Mouse (Mus musculus) heart, adult 2 months (tissue): ENCODE data around the gene Tdrd1. TPM values are rescaled to one million over a fixed set of nuclear protein-coding genes. Genes with fewer than 3 reads are reported as not detected.

Source experiments
- DNase-seq, 2 experiments: peaks; one replicate each; pipeline ENCODE4 v3.0.0; 2021
- H3K27ac ChIP-seq: fragments of 200-600 bp; 2 replicates; pipeline ENCODE4 v1.8.1; 2022
- H3K27me3 ChIP-seq: fragments of 200-500 bp; 2 replicates; pipeline ENCODE4 v1.6.1; 2012; ENCODE audit warnings: mild to moderate bottlenecking, low read length, inconsistent platforms, mixed read lengths; ENCODE audit not compliant: control insufficient read depth, insufficient read depth
- H3K36me3 ChIP-seq: fragments of 200-500 bp; 2 replicates; pipeline ENCODE4 v1.6.1; 2012; ENCODE audit warnings: low read length, inconsistent platforms; ENCODE audit not compliant: control insufficient read depth, insufficient read depth
- H3K4me1 ChIP-seq: fragments of 200-500 bp; 2 replicates; pipeline ENCODE4 v1.6.1; 2011; ENCODE audit warnings: low read length; ENCODE audit not compliant: control insufficient read depth, insufficient read depth
- H3K4me3 ChIP-seq: fragments of 200-600 bp; 2 replicates; pipeline ENCODE4 v1.8.1; 2022
- H3K79me2 ChIP-seq: fragments of 200-500 bp; replicated peaks from 2 replicates; pipeline ENCODE4 v1.6.1; 2012; ENCODE audit warnings: mild to moderate bottlenecking, inconsistent platforms, low read length, moderate library complexity, mixed read lengths; ENCODE audit not compliant: control insufficient read depth, insufficient read depth
- H3K9ac ChIP-seq: fragments of 200-500 bp; 2 replicates; pipeline ENCODE4 v1.6.1; 2012; ENCODE audit warnings: low read depth, mild to moderate bottlenecking, control low read depth, inconsistent platforms, low read length, mixed read lengths
- CTCF ChIP-seq: fragments of 200-600 bp; IDR thresholded peaks from 2 replicates; pipeline ENCODE4 v1.8.1; 2022; ENCODE audit warnings: antibody characterized with exemption, mild to moderate bottlenecking, moderate library complexity
- EP300 ChIP-seq: fragments of 200-500 bp; IDR thresholded peaks from 2 replicates; pipeline ENCODE4 v1.6.1; 2011; ENCODE audit warnings: low read depth, low read length, control low read depth; ENCODE audit not compliant: insufficient read depth
- POLR2A ChIP-seq: fragments of 200-500 bp; IDR thresholded peaks from 2 replicates; pipeline ENCODE4 v1.6.1; 2011; ENCODE audit warnings: mild to moderate bottlenecking, low read depth, low read length, control low read depth; ENCODE audit not compliant: insufficient read depth
- WGBS: fragments of 180-500 bp; shearing (Covaris S2); methylation state at CpG from one replicate; pipeline ENCODE4 v1.1.7; 2018; 5-methylcytosine and 5-hydroxymethylcytosine counted together
- intact Hi-C: fragments of 180-260 bp; cut with DNase I; formaldehyde crosslinking; loops from one replicate; pipeline ENCODE4 v1.15.1; 2025
- polyA plus RNA-seq: library from polyadenylated mRNA; depleted of rRNA; stranded (reverse); fragments of >200 nt; gene quantifications from 2 replicates; pipeline ENCODE4 v1.2.3, GENCODE M21; 2012
- total RNA-seq, 2 experiments: library from RNA; stranded (reverse); gene quantifications; 2 replicates each; pipeline ENCODE4 v1.2.3; 2021

Tdrd1 gene
- total and polyA plus RNA-seq, 3 experiments, result 0.02 TPM; not detected in 2

GRCm38 (mm10) chr19:56800226-56800625 lies 25.8 kb upstream of the Tdrd1 start:
- TF ChIP-seq CTCF (no peak), EP300 (no peak), POLR2A (no peak)

GRCm38 (mm10) chr19:56800930-56801655 lies 24.9 kb upstream of the Tdrd1 start:
- no peak overlapping the region for H3K4me3 ChIP-seq
- peak overlapping the region; percentile 29 for H3K27ac ChIP-seq
- no peaks in the 10 kb centered on the region for H3K79me2 ChIP-seq
- no peaks in the 10 kb centered on the region for H3K27me3 ChIP-seq
- 21% methylated on average over 7 of the region's 7 CpGs for WGBS
- H3K36me3 ChIP-seq, result peaks cover 13% of the 10 kb centered on the region
- TF ChIP-seq POLR2A (no peak), EP300 (no peak), CTCF (no peak)
- H3K9ac ChIP-seq, result no peak overlapping the region
- intact Hi-C loops, result no loop called here
- DNase-seq, result no peak
- peaks cover 5% of the 10 kb centered on the region; the same call in 1 of the 2 replicates for H3K4me1 ChIP-seq

More at GRCm38 (mm10) chr19:56800226-56800625, 25.8 kb upstream of the Tdrd1 start:
- H3K79me2 ChIP-seq, result no peaks in the 10 kb centered on the region
- DNase-seq, result no peak
- peaks cover 5% of the 10 kb centered on the region; the same call in 1 of the 2 replicates for H3K4me1 ChIP-seq
- H3K27ac ChIP-seq, result no peak overlapping the region
- intact Hi-C loops, result no loop called here
- H3K27me3 ChIP-seq, result no peaks in the 10 kb centered on the region
- no peak overlapping the region for H3K4me3 ChIP-seq
- 50% methylated on average over 8 of the region's 8 CpGs for WGBS
- H3K36me3 ChIP-seq, result peaks cover 13% of the 10 kb centered on the region
- H3K9ac ChIP-seq, result no peak overlapping the region

GRCm38 (mm10) chr19:56801656-56802351 lies 24.2 kb upstream of the Tdrd1 start:
- Histone ChIP-seq H3K79me2 (no peaks in the 10 kb centered on the region), H3K4me3 (no peak overlapping the region), H3K27me3 (no peaks in the 10 kb centered on the region), H3K36me3 (peaks cover 13% of the 10 kb centered on the region), H3K4me1 (peaks cover 5% of the 10 kb centered on the region; the same call in 1 of the 2 replicates), H3K27ac (peak overlapping the region; percentile 29), H3K9ac (no peak overlapping the region)
- intact Hi-C loops, result no loop called here
- 59% methylated on average over 10 of the region's 10 CpGs for WGBS
- DNase-seq, result no peak
- TF ChIP-seq POLR2A, result no peak

DNA sequence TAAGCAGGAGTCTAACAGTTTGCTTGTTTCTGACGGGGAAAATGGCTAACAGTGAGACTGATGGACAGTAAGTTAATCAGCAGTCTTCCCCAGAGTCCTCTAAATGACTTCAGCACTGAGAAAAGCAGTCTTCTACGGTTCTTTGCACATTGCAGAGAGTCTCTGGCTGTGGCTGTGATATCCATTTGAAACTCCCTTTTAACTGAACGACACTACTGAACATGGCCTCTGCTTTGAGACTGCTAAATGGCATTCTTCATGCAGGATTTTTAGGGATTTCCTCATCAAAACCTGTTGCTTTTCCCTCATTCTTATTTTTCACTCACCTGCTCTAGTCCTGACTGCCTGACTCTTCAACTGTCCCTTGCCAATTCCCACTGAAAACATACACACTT lies 23.7 kb upstream of the Tdrd1 start:
- no peaks in the 10 kb centered on the region for H3K27me3 ChIP-seq
- peaks cover 13% of the 10 kb centered on the region for H3K36me3 ChIP-seq
- peaks cover 5% of the 10 kb centered on the region; the same call in 1 of the 2 replicates for H3K4me1 ChIP-seq
- H3K79me2 ChIP-seq, result no peaks in the 10 kb centered on the region
- no peak for DNase-seq
- H3K9ac ChIP-seq, result no peak overlapping the region
- TF ChIP-seq POLR2A, result no peak
- TF ChIP-seq CTCF, result no peak
- TF ChIP-seq EP300, result no peak
- intact Hi-C loops, result no loop called here
- no peak overlapping the region for H3K4me3 ChIP-seq
- H3K27ac ChIP-seq, result no peak overlapping the region
- 79% methylated on average over 3 of the region's 3 CpGs for WGBS

GRCm38 (mm10) chr19:56805366-56805765 lies 20.6 kb upstream of the Tdrd1 start:
- DNase-seq, result no peak
- Histone ChIP-seq H3K4me1 (peaks cover 5% of the 10 kb centered on the region; the same call in 1 of the 2 replicates), H3K27ac (no peak overlapping the region), H3K27me3 (no peaks in the 10 kb centered on the region), H3K4me3 (no peak overlapping the region), H3K79me2 (no peaks in the 10 kb centered on the region), H3K9ac (no peak overlapping the region), H3K36me3 (peaks cover 13% of the 10 kb centered on the region)
- 94% methylated on average over 2 of the region's 2 CpGs for WGBS
- intact Hi-C loops, result no loop called here
- TF ChIP-seq POLR2A (no peak), EP300 (no peak), CTCF (no peak)

DNA sequence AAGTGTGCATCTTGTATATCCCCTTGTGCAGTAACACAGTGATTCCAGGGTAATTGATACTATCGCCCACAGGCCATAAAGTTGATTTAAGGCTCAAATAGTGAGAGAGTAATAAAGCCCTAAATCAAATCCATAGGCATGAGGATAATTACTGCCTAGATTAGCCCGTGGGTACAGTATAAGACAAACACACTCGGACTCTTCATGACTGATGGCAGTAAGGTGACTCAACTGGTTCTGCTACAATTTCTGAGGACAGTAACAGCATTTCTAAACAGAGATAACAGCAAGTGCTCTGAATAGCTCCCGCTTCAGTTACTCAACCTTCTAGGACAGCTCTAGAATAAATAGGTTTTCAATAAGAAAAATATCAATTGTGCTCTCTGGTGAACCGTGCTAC lies 18.9 kb upstream of the Tdrd1 start:
- intact Hi-C loops, result no loop called here
- no peak for TF ChIP-seq CTCF
- TF ChIP-seq EP300, result no peak
- TF ChIP-seq POLR2A, result no peak
- no peak overlapping the region for H3K4me3 ChIP-seq
- DNase-seq, result no peak
- WGBS, result 89% methylated on average over 5 of the region's 5 CpGs
- no peak overlapping the region for H3K9ac ChIP-seq
- no peaks in the 10 kb centered on the region for H3K27me3 ChIP-seq
- H3K4me1 ChIP-seq, result 0 out of 2 replicates have a peak, but pooled peaks cover 2% of the 10 kb centered on the region
- no peak overlapping the region for H3K27ac ChIP-seq
- peaks cover 6% of the 10 kb centered on the region for H3K36me3 ChIP-seq
- H3K79me2 ChIP-seq, result peaks cover 2% of the 10 kb centered on the region; the same call in 1 of the 2 replicates
